Mouse (Mus musculus) stomach, postnatal 0 days (tissue): ENCODE results near the gene Abcd2. TPM values are rescaled to one million over a fixed set of nuclear protein-coding genes. Genes with fewer than 3 reads are reported as not detected.

Experiments used
- ATAC-seq: fragments of 200-750 bp; cut with Nextera tagmentation; 2 replicates; pipeline ENCODE4 v1.8.0; 2017; ENCODE audit not compliant: low FRiP score, low TSS enrichment
- DNase-seq: peaks from one replicate; pipeline ENCODE4 v3.0.0-alpha.2; 2016; ENCODE audit warnings: low spot score
- H3K27ac ChIP-seq: fragments of 300-500 bp; sonication (generic); replicated peaks from 2 replicates; pipeline ENCODE4 v1.5.1; 2014; ENCODE audit warnings: mild to moderate bottlenecking, control low read depth
- H3K27me3 ChIP-seq: fragments of 300-500 bp; sonication (generic); 2 replicates; pipeline ENCODE4 v1.6.1; 2014; ENCODE audit warnings: low read length; ENCODE audit not compliant: control insufficient read depth, insufficient read depth
- H3K36me3 ChIP-seq: fragments of 300-500 bp; sonication (generic); 2 replicates; pipeline ENCODE4 v1.6.1; 2014; ENCODE audit warnings: low read length, mixed read lengths; ENCODE audit not compliant: control insufficient read depth, insufficient read depth
- H3K4me1 ChIP-seq: fragments of 300-500 bp; sonication (generic); replicated peaks from 2 replicates; pipeline ENCODE4 v1.6.1; 2014; ENCODE audit warnings: antibody characterized with exemption; ENCODE audit not compliant: control insufficient read depth, insufficient read depth
- H3K4me2 ChIP-seq: fragments of 300-500 bp; sonication (generic); replicated peaks from 2 replicates; pipeline ENCODE4 v1.6.1; 2014; ENCODE audit warnings: low read depth, mild to moderate bottlenecking, control low read depth, moderate library complexity
- H3K4me3 ChIP-seq: fragments of 300-500 bp; sonication (generic); 2 replicates; pipeline ENCODE4 v1.5.1; 2014; ENCODE audit warnings: low read depth, low read length, control low read depth
- H3K9ac ChIP-seq: fragments of 300-500 bp; sonication (generic); 2 replicates; pipeline ENCODE4 v1.6.1; 2014; ENCODE audit warnings: mild to moderate bottlenecking, low read length, control low read depth, mixed read lengths
- H3K9me3 ChIP-seq: fragments of 300-500 bp; sonication (generic); 2 replicates; pipeline ENCODE4 v1.6.1; 2016; ENCODE audit warnings: low read length; ENCODE audit not compliant: control insufficient read depth
- CTCF ChIP-seq: IDR thresholded peaks from 2 replicates; pipeline ENCODE4 v1.5.1; 2016; ENCODE audit warnings: antibody characterized with exemption, low read depth, mild to moderate bottlenecking, moderate library complexity
- EP300 ChIP-seq: optimal IDR thresholded peaks from 2 replicates; pipeline ENCODE3; 2016; ENCODE audit warnings: antibody characterized with exemption
- WGBS: fragments of 180-500 bp; shearing (Covaris S2); extraction: QIAGEN DNeasy Blood & Tissue Kit; methylation state at CpG from one replicate; pipeline ENCODE4 v1.1.7; 2014; 5-methylcytosine and 5-hydroxymethylcytosine counted together
- polyA plus RNA-seq: library from polyadenylated mRNA; unstranded; fragments of >200 nt; fragmentation: Nextera tagmentation; extraction: Ambion mirVana; gene quantifications from 2 replicates; pipeline ENCODE4 v1.2.1, GENCODE M21; 2015

The Abcd2 gene
- polyA plus RNA-seq, 1 experiment from 2014 or later: 0.81 TPM

DNA sequence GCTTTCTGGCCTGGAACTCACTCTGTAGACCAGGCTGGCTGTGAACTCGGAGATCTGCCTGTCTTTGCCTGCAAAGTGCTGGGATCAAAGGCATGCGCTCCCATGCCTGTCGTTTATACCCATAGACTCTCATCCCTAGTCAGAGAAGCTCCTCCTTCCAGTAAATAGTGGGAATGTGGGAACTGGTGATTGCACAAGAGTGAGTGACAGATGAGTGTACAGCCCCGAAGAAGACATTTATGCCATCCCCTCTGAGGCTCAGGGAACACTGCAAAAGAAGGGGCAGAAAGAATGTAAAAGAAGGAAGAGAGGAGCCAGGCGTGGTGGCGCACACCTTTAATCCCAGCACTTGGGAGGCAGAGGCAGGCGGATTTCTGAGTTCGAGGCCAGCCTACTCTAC lies 88.3 kb downstream of the Abcd2 start:
- DNase-seq (no peak), ATAC-seq (no peak)
- H3K4me3 ChIP-seq: no peak overlapping the region
- H3K9ac ChIP-seq: no peak overlapping the region
- no peaks in the 10 kb centered on the region for H3K9me3 ChIP-seq
- H3K4me2 ChIP-seq: no peak overlapping the region
- no peaks in the 10 kb centered on the region for H3K36me3 ChIP-seq
- WGBS: 92% methylated on average over 8 of the region's 8 CpGs
- no peak overlapping the region for H3K27ac ChIP-seq
- TF ChIP-seq EP300: no peak
- TF ChIP-seq CTCF: no peak
- no peaks in the 10 kb centered on the region for H3K4me1 ChIP-seq
- no peaks in the 10 kb centered on the region for H3K27me3 ChIP-seq

DNA sequence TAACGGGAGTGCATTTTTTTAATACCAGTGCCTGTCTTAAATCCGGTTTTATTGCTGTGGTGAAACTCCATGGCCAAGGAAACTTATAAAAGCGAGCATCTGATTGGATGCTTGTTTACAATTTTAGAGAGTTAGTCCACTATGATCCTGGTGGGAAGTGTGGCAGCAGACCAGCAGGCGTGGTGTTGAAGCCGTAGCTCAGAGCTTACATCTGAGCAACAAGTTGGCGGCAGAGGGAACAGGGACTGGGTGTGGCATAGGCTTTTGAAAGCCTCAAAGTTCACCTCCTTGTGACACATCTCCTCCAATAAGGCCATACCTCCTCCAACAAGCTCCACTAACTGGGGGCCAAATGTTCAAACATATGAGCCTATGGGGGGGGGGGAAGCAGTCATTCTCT lies 95.0 kb downstream of the Abcd2 start:
- DNase-seq (no peak), ATAC-seq (no peak)
- WGBS: 59% methylated on average over 6 of the region's 6 CpGs
- Histone ChIP-seq H3K27ac (no peak overlapping the region), H3K27me3 (no peaks in the 10 kb centered on the region), H3K36me3 (no peaks in the 10 kb centered on the region), H3K4me1 (no peaks in the 10 kb centered on the region), H3K4me3 (no peak overlapping the region), H3K4me2 (no peak overlapping the region), H3K9ac (no peak overlapping the region), H3K9me3 (no peaks in the 10 kb centered on the region)
- TF ChIP-seq CTCF (no peak), EP300 (no peak)

Other genes with a start within 250 kb of the Abcd2 start
- 17.2 and 18.2 TPM in 2 replicates for gene Kif21a, start 141.9 kb downstream of the Abcd2 start, polyA plus RNA-seq
- gene CN725425, start 7.7 kb upstream of the Abcd2 start, polyA plus RNA-seq: not detected in 2 replicates